Mouse (Mus musculus) embryonic fibroblast, embryonic 13.5 days (primary cell): ENCODE data around the gene Astl.

Experiments used
- CTCF ChIP-seq: IDR thresholded peaks from 2 replicates; pipeline ENCODE4 v1.5.1; 2011; ENCODE audit warnings: mild to moderate bottlenecking, control low read depth, low read length, moderate library complexity, borderline replicate concordance; ENCODE audit not compliant: insufficient read depth
- POLR2A ChIP-seq: IDR thresholded peaks from 2 replicates; pipeline ENCODE4 v1.6.1; 2011; ENCODE audit warnings: low read depth, mild to moderate bottlenecking, control low read depth, low read length, moderate library complexity

- TF ChIP-seq CTCF (no peak), POLR2A (no peak)
Measured at GRCm38 (mm10) chr2:127376423-127377051, 38.1 kb downstream of the Astl start.
